Mouse (Mus musculus) inflammation-experienced regulatory T-cells, adult 6 months (primary cell): ENCODE data around the gene Msx2. TPM values are rescaled to one million over a fixed set of nuclear protein-coding genes. Genes with fewer than 3 reads are reported as not detected.

ENCODE experiments used
- ATAC-seq: one replicate; pipeline ENCODE4 v1.8.0; 2017
- polyA plus RNA-seq, 3 experiments: library from polyadenylated mRNA; unstranded; fragments of 100-300 nt; shearing (Covaris generic); gene quantifications; one replicate each; pipeline ENCODE4 v1.2.1; 2017

The Msx2 gene
- polyA plus RNA-seq: under 1 TPM in 1 of 3 experiments, not detected in 2; 0.13 TPM

DNA sequence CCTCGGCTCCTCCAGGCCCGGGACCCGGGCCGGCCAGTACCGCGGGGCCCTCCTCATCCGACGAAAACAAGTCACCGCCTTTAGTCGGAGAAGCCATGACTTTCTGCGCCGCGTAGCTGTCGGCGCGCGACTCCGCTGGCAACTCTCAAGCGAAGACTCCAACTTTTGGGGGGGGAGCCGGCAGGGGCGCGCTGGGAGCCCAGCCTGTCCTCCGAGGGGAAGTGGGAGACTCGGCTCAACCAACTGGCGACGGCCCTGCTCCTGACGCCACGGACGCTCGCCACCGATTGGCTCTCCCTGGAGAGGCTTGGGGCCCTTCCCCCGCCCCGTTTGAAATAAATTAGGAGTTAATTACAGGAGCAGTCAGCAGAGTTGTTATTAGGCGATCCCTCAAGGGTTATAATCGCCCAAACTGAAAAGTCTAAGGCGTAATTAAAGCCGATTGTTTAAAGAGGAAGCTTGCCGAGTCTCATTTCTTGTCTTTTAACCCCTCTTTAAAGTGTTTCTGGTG lies at the start of gene Msx2:
Gene Msx2 (minus strand): TSS at position 461 of the 511 bp plus-strand sequence.
- ATAC-seq: no peak

DNA sequence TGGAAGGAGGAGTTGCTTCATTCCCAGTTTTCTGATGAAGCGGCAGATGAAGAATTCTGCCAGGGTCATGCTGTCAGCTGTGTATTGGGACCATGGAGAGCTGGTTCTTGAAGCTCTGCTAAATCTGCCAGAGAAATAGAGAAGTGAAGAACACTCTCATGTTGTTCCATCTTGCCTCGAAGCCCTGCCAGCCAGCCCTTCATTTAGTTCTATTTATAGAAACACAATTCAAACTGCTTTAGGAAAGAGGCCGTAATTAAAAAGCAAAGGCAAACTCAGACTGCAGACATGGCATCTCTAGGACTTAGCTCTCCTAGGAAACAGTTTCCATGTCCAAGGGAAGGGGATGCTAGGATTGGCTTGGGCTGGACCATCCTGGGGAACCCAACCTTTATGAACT lies 48.6 kb upstream of the Msx2 start:
- ATAC-seq: no peak

DNA sequence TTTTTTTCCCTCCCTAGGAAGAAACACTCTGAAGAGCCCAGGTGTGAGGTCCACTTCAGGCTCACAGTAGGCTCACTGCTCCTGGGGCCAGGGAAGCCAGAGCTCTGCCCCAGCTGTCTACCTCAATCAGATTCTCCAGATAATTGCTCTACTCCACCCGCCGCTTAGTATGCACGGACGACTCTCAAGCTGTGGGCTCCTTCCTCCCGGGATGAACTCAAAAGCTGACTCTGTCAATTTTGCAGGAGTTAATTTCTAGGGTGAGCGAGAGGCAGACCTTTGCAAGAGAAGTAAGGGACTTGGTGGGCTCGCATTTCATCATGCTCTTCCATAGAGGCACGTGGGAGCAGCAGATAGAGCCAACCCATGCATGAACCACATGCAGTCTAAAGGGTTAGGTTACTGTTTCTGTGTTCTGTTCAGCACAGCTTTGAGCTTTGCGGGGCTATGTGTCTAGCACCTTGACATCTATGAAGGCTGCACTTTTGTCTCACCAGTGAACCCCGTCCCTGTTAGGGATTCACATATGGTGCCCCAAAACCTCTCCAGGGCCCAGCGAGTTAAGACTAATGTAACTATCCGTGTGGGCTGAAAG lies 47.6 kb upstream of the Msx2 start:
- ATAC-seq: no peak

DNA sequence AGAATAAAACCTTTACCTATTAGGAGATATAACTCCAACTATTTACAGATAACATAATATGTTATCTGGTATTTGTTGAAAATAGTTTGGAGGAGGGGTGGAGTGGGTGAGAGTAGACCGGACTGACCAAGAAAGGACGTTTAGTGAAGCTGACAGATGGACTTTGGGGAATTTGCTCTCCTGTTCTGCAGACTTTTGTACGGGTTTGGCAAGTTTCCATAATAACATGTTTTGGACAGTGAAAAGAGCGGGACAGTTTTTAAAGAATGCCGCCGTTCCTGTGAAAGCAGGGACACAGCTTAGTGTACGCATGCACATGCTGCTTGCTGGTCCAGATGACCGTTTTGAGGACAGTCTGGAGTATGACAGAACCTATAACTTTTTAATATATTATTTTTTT lies 46.9 kb upstream of the Msx2 start:
- no peak for ATAC-seq

DNA sequence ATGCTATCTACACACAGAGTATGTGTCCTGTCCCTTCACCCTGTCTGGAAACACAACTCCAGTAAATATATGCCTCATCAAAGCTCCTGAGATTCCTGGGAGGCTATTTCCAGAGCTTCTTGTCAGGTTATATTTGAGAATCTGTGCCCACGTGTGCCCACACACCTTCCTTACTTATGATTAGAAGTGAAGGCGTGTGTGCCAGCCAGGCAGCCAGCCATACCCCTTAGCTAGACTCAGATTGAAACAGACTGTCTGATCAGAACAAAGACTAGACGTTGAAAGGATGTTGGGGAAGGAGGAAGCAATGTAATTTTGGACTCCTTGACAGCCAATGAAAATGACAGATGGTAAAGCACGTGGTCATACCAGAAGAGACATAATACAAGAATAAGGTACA lies 45.4 kb upstream of the Msx2 start:
- no peak for ATAC-seq

DNA sequence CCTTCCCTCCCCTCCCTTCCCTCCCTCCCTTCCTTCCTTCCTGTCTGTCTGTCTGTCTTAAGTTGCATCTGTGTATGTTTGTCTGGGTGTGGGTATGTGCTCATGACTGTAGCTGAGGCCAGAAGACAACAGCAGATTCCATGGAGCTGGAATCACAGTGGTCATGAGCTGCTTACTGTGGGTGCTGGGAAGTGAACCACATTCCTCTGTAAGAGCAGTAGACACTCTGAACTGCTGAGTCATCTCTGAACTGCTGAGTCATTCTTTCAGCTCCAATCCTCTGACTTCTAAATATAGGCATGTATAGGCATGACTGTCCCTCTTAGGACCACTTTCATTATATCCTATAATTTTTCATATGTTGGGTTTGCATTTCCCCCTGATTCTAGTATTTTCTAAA lies 41.7 kb upstream of the Msx2 start:
- no peak for ATAC-seq

DNA sequence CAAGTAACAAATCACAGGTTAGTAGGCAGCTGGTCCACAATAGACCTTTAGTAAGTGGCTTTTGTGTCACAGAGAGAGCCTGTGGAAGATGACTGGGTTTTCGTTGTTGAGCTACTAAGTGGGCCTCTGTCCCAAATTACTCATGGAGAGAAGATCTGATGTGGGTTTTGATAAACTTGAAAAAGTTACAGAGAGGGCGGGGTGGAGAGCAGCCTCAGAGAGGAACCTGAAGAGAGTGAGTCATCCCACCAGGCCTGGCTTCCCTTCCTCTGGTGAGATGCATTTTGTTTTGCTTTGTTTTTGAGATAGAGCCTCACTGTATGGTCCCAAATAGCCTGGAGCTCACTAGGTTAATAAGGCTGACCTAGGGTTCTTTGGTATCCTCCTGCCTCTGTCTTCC lies 38.5 kb upstream of the Msx2 start:
- no peak for ATAC-seq

DNA sequence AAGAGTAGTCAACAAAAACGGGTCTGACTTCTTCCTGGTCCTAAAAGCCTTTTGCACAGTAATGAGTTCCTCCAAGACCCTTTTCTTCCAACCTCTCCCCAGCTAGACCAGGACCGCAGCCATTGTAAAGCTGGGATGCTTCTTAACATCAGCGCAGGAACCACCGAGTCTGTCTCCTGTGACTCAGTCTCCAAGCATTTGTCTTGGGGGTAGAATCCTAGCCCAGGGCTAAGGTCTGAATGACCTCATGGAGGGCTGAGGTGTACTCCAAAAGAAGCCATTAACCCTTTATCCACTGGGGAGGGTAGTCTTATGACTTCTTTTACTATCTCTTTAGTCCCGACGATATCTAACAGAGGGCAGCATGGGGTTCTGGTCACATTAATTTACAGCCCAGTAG lies 29.5 kb upstream of the Msx2 start:
- ATAC-seq: no peak

DNA sequence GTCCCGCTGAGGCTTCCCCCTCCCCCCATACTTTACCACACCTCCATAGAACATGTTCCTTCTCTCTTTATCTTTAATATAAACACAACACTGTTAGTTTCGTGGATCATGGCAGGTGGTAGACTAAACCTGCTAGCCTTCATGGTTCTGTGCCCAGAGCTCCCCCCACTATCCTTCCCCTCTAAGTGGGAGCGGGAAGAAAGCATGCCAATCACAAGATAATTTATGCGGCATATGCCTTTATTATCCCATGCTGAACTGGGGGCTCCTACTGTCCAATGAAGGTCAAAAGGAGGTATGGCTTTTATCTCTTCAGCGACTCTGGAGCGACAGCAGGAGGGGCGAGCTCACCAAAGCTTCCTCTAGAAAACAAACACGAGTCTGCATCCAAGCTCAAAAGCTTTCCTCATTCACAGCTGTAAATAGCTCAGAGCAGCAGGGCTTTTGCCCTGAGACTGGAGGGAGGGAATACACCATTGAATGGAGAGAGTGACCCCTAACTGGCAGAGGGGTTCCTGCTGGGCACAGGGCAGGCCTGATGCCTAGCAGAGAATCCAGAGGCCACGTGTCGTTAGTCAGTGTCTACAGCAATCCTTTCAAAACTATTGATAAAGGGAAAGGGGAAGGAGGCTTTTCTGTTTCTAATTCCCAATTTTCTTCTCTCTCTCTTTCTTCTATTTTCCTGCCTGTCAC lies 28.8 kb upstream of the Msx2 start:
- no peak for ATAC-seq

DNA sequence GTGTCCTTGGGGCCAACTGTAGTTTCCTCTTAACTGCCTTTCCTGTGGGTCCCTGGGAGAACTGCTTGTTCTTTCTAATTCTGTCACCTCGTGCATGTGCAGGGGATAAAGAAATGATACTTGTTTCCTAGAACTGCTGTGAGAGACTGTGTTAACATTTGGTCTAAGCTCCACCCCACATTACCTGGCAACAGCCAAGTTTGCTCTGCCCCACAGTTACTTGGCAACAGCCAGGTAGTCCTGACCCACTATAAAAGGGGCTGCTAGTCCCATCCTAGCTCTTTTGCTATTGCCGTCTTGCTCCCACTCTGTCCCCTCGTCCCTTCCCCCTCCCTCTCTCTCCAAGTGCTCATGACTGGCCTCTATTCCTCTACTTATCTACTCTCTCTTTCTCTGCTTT lies 28.2 kb upstream of the Msx2 start:
- ATAC-seq: no peak

DNA sequence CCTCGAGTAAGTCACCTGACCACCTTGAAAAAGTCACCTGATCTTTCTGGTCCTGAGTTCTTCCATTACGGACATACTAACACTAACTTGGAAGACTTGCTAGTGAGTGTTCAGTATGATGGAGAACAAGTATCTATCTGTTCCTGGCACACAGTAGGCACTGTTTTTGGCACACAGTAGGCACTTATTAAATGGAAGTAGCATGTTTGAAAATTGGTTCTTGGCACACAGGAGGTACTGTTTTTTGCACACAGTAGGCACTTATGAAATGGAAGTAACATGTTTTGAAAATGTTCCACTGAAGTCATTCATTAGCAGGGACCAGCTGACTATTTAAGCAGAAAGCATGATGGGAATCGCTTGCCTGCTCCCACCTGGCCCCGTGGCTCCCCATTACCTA lies 13.6 kb upstream of the Msx2 start:
- no peak for ATAC-seq

DNA sequence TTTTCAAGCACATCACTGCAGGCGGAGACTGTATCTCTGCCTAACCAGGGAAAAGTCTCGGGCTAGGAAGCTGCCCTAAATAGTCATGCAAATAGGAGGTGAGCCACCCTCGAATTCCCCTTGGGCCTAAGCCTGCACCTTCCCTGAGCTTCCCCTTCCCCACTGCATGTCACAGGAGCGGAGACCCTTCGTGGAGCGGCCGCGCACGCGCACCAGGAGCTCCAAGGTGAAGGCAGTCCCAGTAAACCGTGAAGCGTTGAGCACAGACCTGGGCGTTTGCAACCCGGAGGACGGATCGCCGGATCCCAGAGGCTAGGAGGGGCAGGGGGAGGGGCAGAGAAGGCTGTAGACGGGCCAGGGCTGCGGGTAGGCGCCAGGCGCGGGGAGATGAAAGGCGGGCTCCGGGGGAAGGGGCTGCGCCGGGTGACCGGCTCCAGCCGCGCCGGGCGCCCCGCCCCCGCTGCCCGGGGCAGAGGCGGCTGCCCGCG lies 2.9 kb upstream of the Msx2 start:
- ATAC-seq: no peak

DNA sequence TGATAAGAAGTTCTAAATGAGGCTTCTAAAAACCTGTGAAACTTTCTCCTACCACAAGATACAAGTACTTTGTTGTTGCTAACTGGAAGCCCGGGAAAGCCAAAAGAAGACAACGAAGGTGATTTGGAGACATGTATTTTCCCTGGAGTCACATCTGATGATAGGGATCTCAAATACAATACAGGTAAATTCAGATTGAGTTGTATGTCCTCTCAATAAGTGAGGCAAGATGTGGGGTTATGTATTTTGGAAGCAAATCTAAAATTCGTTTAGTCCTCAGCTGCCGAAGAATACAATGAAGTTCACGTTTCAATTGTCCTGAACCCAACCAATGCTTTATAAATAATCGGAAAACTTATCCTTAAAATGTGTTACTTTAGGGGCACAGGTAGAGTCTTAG lies 1.6 kb upstream of the Msx2 start:
- ATAC-seq: no peak

DNA sequence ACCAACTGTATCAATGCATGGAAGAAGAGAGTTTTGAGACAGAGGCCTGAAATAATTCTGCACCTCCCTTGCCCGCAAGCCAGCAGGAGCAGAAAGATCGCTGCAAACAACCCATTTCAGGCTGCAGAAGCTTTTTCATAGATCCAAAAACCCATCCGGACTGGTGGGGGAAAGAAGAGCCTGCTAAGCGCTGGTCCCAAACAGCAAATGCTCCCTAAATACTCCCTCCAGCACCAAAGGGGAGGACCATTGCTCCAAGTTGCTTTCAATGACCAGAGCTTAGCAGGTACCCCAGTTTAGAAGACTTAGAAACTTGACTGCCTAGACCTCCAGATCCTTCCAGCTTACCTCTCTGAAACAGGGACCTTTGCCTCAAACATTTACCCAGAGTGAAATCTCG lies 1.1 kb upstream of the Msx2 start:
- ATAC-seq: no peak

DNA sequence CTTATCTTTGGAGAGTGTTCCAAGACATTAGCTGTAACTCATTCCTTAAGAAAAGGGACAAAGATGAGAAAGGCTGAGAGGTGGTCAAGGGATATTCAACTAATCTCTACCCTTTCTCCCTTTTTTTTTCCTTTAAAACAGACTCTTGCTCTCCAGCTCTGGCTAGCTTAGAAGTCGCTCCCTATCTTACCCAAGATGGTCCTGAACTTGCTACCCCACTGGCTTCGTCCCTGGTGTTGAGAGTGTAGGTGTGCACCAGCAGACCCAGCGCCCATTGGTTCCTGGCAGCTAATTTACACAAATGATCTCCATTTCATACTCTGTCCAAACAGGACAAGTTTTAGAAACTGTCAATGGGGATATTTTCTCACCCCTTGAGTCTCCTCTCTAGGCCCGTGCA lies 417 bp upstream of the Msx2 start:
- ATAC-seq: no peak

DNA sequence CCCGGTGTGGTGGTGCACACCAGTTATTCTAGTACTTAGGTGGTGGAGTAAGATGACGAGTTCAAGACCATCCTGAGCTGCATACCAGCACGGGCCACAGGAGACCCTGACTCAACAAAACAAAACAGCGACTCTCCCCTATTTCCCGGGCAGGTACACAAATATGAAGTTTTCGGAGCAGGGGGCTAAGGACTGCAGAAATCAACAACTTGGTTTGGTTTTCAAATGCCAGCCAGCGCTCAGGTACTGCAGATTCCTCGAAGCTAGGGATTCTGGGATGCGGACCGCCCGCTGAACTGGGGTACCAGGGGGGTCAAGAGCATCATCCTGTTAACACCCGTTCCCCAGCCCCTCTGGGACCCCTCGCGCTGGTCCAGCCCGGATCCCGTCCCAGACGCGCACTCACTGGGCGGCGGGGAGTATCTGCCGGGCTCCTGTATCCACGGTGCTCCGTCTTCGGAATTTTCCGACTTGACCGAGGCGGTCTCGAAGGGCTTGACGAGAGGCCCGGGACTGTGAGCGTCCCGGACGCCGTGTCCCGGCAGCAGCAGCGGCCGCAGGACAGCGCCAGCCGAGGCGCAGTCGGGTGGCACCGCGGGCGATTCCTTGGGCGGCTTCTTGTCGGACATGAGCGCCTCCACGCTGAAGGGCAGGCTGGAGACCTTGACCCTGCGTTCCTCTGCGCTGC lies 804 bp downstream of the Msx2 start:
- ATAC-seq: no peak

DNA sequence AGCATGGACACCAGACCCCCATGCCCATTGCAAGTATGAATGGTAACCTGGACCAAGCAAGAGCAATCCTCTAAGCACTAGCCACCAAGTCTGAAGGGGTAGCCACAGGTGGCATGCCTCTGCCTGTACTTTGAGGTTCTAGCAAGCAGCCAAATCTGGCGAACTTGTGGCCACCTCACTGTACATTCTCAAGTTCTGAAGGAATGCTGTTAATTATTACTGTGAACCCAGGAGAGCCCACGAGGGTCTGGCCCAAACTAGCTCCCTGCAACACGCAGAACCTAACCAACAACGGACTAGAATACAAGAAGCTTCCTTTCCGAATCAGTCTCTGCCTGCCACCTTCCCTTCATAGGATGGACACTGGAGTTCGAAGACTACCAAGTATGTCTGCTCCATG lies 1.5 kb downstream of the Msx2 start:
- ATAC-seq: no peak

DNA sequence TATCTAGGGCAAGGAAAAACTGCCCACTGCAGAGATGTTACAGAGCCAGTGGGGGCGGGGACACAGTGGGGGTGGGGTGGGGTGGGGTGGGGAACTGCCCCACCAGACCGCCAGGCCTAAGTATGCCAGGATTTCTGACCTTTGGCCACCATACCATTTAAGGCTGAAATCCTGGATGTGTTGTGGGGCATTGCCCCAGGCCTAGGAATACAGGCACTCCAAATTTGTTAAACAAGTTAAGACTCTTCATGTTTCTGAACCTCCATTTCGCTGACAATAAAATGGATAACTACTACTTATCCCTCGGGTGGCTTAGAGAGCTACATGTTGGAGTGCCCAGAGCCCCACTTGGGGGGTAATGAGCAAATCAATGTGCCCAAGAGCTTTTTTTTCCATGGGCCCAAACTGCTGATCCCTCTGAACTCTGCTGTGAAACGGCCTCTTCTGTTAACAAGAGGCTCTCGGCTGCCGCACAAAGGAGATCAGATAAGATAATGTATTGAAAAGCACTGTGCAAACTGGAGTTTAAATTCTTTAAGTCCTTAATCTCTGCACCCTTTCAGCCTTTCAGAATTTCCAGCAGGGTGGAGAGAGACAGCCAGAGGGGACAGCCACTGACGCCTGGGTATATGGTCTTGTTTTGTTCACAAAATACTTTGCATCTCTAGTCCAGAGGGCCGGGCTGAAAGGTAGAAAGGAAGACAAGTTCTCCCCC lies 2.3 kb downstream of the Msx2 start:
- no peak for ATAC-seq

DNA sequence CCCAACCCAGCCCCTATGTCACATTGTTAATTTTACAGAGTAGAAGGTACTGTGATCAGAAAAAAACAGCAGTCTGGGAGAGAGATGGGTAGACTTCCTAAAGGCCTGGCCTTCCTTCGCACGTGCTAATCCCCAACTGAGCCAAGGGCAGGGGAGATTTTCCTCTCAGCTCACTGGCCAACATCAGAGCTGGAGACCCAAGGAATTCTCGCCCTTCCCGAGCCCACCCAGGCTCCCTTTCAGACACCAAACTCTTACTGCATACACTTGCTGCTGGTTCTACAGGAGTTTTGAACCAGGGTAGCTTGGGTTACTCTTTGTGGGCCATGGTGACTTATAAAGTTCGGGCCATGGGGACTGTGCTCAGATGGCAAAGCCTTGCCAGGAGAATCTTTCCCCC lies 3.1 kb downstream of the Msx2 start:
- no peak for ATAC-seq

DNA sequence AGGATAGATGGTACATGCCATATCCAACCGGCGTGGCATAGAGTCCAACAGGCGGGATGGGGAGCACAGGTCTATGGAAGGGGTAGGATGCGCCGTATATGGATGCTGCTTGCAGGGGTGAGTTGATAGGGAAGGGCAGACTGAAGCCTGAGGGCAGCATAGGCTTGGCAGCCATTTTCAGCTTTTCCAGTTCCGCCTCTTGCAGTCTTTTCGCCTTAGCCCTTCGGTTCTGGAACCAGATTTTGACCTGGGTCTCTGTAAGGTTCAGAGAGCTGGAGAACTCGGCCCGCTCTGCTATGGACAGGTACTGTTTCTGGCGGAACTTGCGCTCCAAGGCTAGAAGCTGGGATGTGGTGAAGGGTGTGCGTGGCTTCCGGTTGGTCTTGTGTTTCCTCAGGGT lies 4.7 kb downstream of the Msx2 start:
- no peak for ATAC-seq

DNA sequence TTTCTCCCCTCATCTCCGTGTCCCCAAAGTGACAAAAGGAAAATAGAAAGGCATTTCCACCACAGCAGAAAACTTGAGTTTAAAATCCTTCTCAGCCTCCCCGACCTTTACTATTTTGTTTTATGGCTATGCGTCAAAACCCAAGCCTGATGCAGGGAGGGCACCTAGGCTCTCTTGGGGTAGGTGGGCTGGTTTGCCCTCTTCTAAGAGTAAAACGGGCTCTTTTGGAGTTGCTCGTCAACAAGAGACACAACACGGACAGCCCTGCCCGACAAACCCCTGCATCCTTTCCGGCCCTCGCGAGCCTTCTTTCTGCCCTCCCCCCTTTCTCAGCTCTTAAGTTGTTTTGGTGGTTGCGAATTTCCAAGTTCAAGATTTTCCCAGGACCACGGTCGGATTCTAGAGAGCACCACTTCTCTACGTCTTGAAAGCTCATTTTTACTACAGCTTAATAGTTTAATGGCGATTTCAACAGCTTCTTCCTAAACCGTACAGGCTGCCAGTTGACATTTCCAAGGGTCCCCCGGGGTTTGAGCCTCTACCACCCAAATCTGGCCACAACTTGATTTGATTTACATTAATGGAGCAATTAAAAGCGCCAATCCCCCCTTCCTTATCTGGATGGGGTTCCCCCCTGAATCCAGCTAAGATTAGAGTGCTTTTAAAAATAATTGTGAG lies 6.5 kb downstream of the Msx2 start:
- no peak for ATAC-seq

DNA sequence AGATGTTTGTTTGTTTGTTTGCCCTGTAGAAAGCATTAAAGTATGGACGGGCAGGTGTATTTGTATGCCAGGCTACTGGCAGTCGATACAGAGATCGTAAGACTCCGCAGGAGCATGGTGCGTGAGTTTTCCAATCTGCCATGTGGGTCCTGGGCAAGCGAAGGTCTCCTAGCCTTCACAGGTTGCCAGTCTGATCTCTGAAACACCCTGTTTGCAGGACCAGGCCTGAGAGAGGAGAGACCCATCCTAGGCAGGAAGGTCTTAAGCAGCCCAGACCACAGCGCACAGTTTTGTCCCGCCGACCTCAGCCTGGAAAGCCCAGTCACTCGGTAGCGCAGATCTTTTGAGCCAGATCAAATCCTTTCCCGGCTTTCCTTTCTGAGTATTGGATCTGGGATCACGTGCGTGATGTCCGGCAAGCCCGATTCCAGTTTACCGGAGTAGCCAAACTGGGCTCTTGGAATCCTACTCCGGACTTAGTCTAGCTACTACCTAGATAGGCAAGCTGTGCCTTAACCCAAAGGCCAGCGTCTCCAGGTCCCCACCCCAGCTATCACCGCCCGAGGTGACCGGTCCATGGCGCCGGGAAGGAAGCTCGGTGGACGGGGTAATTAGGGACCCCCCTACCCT lies 7.6 kb downstream of the Msx2 start:
- no peak for ATAC-seq
